Mouse (Mus musculus): ENCODE data around the gene Dmp1.

Gene Dmp1
- long read RNA-seq, experiment 1 = 0 reads
- long read RNA-seq, experiment 2 = 0 reads

- intact Hi-C loops (cut with DNase I) = no loop called here
These were observed at the start of gene Dmp1 for GRCm38 (mm10) chr5:104202351-104202750. Gene Dmp1, plus strand, starts transcription at chr5:104202613.

- intact Hi-C loops (cut with DNase I) = no loop called here
These were observed 44.7 kb upstream of the Dmp1 start for GRCm38 (mm10) chr5:104157701-104158100.

- intact Hi-C loops (cut with DNase I) = no loop called here
These were observed 43.9 kb upstream of the Dmp1 start for GRCm38 (mm10) chr5:104158332-104159052.

- intact Hi-C loops (cut with DNase I) = no loop called here
These were observed 41.8 kb upstream of the Dmp1 start for GRCm38 (mm10) chr5:104160581-104160980.

- intact Hi-C loops (cut with DNase I) = no loop called here
These were observed 41.0 kb upstream of the Dmp1 start for GRCm38 (mm10) chr5:104161390-104161789.

GRCm38 (mm10) chr5:104163536-104163935 lies 38.9 kb upstream of the Dmp1 start:
- intact Hi-C loops (cut with DNase I) = no loop called here

GRCm38 (mm10) chr5:104170412-104170811 lies 32.0 kb upstream of the Dmp1 start, which contains the start of gene Dspp:
Gene Dspp, plus strand, starts transcription at chr5:104170712.
- intact Hi-C loops (cut with DNase I) = no loop called here

GRCm38 (mm10) chr5:104173094-104173493 lies 29.3 kb upstream of the Dmp1 start:
- intact Hi-C loops (cut with DNase I) = no loop called here

- intact Hi-C loops (cut with DNase I) = no loop called here
These were observed 18.7 kb upstream of the Dmp1 start for GRCm38 (mm10) chr5:104183743-104184142.

- intact Hi-C loops (cut with DNase I) = no loop called here
These were observed 15.1 kb upstream of the Dmp1 start for GRCm38 (mm10) chr5:104187281-104187680.

GRCm38 (mm10) chr5:104195086-104195485 lies 7.3 kb upstream of the Dmp1 start:
- intact Hi-C loops (cut with DNase I) = no loop called here

- intact Hi-C loops (cut with DNase I) = no loop called here
These were observed 1.1 kb upstream of the Dmp1 start for GRCm38 (mm10) chr5:104201153-104201950.

- intact Hi-C loops (cut with DNase I) = no loop called here
These were observed 10.1 kb downstream of the Dmp1 start for GRCm38 (mm10) chr5:104212531-104212930.

GRCm38 (mm10) chr5:104218926-104219325 lies 16.5 kb downstream of the Dmp1 start:
- intact Hi-C loops (cut with DNase I) = loop anchor here (1.0 to 5.0 kb wide), 3 partner anchors 87 to 228 kb away; no protein-coding TSS in a partner anchor

- intact Hi-C loops (cut with DNase I) = no loop called here
These were observed 21.9 kb downstream of the Dmp1 start for GRCm38 (mm10) chr5:104224299-104224698.

GRCm38 (mm10) chr5:104224750-104225149 lies 22.3 kb downstream of the Dmp1 start:
- intact Hi-C loops (cut with DNase I) = no loop called here

- intact Hi-C loops (cut with DNase I) = no loop called here
These were observed 26.1 kb downstream of the Dmp1 start for GRCm38 (mm10) chr5:104228497-104228896.

- intact Hi-C loops (cut with DNase I) = no loop called here
These were observed 34.3 kb downstream of the Dmp1 start for GRCm38 (mm10) chr5:104236741-104237140.

GRCm38 (mm10) chr5:104239674-104240378 lies 37.4 kb downstream of the Dmp1 start:
- intact Hi-C loops (cut with DNase I) = no loop called here

- intact Hi-C loops (cut with DNase I) = no loop called here
These were observed 41.8 kb downstream of the Dmp1 start for GRCm38 (mm10) chr5:104244261-104244660.

GRCm38 (mm10) chr5:104251811-104252210 lies 49.4 kb downstream of the Dmp1 start:
- intact Hi-C loops (cut with DNase I) = no loop called here

- intact Hi-C loops (cut with DNase I) = no loop called here
These were observed 54.2 kb downstream of the Dmp1 start for GRCm38 (mm10) chr5:104256585-104256984.
